Mouse (Mus musculus) pancreas, adult 10 weeks (tissue): ENCODE results near the gene Usp45. TPM values are rescaled to one million over a fixed set of nuclear protein-coding genes. Genes with fewer than 3 reads are reported as not detected.

Experiments
- polyA plus RNA-seq: library from polyadenylated mRNA; stranded (reverse); fragments of 350-450 nt; fragmentation: Illumina TruSeq; extraction: RNeasy Lipid Tissue Mini Kit (QIAGEN cat#74804); gene quantifications from one replicate; pipeline ENCODE4 v1.2.3, GENCODE M21; 2015; ENCODE audit warnings: low read depth, low replicate concordance; ENCODE audit not compliant: insufficient read depth

Gene Usp45
- 2.8 TPM for polyA plus RNA-seq

GRCm38 (mm10) chr4:21766863-21767304, at the start of gene Usp45, which contains the start of gene Tstd3:
Usp45 (plus strand) TSS chr4:21767156.
Tstd3 (minus strand) TSS chr4:21767212.

DNA sequence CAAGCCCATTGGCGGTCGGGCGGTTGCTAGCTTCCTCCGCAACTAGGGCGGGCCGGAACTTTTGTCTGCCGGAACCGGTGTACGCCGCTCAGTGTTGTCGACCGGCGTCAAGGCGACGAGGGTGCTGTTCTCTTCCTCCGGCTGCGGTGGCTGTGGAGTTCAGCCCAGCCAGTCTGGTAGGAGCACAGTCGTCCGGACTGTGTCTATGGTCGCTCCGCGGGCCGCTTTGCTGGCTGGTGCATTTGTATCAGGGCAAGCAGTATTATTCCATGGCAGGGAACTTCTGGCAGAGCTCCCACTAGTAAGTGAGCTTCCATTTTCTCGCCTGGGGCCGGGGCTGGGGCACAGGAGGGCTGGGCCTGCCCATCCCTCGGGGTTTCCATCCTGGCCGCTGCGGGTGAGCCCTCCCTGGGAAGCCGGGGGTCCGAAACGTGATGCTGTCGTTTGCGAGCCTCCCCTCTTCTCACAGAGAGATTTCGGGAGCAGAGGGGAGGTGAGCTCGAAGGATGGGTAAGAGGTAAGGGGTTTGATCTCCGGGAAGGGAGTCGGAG, 39.3 kb upstream of the Usp45 start, which contains the start of gene Ccnc:
TSS of gene Ccnc (plus strand) at position 87 of the 551 bp plus-strand sequence.

GRCm38 (mm10) chr4:21847481-21848286, 80.7 kb downstream of the Usp45 start, which contains the start of gene Pnisr:
Pnisr (plus strand) TSS chr4:21847583.

DNA sequence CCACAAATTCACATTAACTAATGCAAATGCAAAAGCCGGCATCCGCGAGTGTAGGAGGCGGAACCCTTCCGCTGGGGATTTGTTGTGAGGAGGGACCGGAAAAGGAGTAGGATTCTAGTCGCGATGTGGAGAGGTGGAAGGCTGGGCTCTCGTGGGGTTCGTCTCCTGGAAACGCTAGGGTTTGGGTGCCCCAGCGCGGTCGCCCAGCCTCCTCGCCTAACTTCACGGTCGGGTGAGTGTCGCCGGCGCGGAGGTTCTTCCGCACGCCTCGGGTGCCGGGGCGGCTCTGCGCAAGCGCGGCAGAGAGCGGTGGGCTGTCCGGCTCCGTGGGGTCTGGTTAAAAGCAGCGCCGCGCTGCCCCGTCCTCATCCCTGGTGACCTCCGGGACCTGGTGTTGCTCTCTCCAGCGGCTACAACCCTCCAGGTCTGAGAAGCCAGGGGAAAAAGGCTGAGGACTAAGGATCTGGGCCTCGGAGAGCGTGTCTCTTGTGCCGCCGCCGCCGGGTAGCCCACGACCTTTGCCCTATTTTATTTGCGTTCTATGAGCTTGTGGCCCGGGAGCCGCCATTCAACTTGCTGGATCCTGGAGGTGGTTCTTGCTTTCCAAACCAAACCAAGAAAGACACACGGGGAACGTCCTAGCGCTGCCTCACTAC, 112.7 kb downstream of the Usp45 start, which contains the start of gene Coq3:
TSS of gene Coq3 (plus strand) at position 109 of the 656 bp plus-strand sequence.

Other genes starting within 250 kb of the Usp45 start
- gene Prdm13, start 81.2 kb upstream of the Usp45 start, polyA plus RNA-seq = not detected
- gene Ccnc, start 39.5 kb upstream of the Usp45 start, polyA plus RNA-seq = 6.3 TPM
- gene Tstd3, start 56 bp downstream of the Usp45 start, polyA plus RNA-seq = 2.3 TPM
- gene Pnisr, start 80.4 kb downstream of the Usp45 start, polyA plus RNA-seq = 37.7 TPM
- 3.4 TPM for gene Coq3, start 112.5 kb downstream of the Usp45 start, polyA plus RNA-seq
- 0.41 TPM for gene Faxc, start 164.2 kb downstream of the Usp45 start, polyA plus RNA-seq